Mouse (Mus musculus): ENCODE data around the gene Fam20c.

- no peak for TF ChIP-seq MAFK (IDR thresholded peaks at IDR 0.05; ENCODE audit: insufficient read depth, low read depth, low read length)
- no peak for TF ChIP-seq ZC3H11A (IDR thresholded peaks at IDR 0.05; ENCODE audit: borderline replicate concordance, low read depth, low read length)
- TF ChIP-seq ZNF384 (IDR thresholded peaks at IDR 0.05; ENCODE audit: low read depth, low read length) = no peak
- TF ChIP-seq CHD2 (IDR thresholded peaks at IDR 0.05; ENCODE audit: low read depth, low read length) = no peak
- TF ChIP-seq HCFC1 (IDR thresholded peaks at IDR 0.05; ENCODE audit: borderline replicate concordance, insufficient read depth, low read length) = no peak
Observed at GRCm38 (mm10) chr5:138708591-138708990, 45.7 kb upstream of the Fam20c start.

Data from ES-E14 (cell line).